Mouse (Mus musculus) A20 (cell line): ENCODE measurements at regions not wholly inside any gene's neighbourhood (a gene's known extent, or its start where the extent isn't known, plus 50 kb on each side); places are given as distances from the start of the nearest gene placed in this dataset.

Experiments used
- DNase-seq: peaks from one replicate; pipeline ENCODE4 v3.0.0-alpha.2; 2011; ENCODE audit warnings: low read depth, low spot score

DNA sequence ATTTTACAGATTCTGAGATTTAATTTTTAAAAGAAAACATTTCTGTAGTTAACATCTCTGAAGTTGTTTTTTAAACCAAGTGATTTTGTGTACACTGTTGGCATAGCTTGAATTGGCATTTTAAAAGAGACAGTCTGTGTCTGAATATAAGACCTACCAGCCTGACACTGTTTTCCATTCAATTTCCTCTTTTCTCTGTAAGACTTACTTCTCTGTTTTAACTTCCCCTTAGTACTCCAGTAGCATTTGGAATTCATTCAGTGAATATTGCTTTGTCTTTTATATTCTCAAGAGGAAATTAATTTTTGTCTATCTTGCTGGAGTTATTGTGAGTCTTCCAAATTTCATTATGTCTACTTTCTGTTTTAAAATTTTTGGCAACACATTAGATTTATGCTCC lies 396.9 kb upstream of the Pot1a start:
- peak; percentile 44 for DNase-seq
